Mouse (Mus musculus): ENCODE results near the gene Rpl36-ps4. TPM values are rescaled to one million over a fixed set of nuclear protein-coding genes. Genes with fewer than 3 reads are reported as not detected.

Gene Rpl36-ps4
- polyA plus RNA-seq, 1 experiment from 2014 or later, result not detected

DNA sequence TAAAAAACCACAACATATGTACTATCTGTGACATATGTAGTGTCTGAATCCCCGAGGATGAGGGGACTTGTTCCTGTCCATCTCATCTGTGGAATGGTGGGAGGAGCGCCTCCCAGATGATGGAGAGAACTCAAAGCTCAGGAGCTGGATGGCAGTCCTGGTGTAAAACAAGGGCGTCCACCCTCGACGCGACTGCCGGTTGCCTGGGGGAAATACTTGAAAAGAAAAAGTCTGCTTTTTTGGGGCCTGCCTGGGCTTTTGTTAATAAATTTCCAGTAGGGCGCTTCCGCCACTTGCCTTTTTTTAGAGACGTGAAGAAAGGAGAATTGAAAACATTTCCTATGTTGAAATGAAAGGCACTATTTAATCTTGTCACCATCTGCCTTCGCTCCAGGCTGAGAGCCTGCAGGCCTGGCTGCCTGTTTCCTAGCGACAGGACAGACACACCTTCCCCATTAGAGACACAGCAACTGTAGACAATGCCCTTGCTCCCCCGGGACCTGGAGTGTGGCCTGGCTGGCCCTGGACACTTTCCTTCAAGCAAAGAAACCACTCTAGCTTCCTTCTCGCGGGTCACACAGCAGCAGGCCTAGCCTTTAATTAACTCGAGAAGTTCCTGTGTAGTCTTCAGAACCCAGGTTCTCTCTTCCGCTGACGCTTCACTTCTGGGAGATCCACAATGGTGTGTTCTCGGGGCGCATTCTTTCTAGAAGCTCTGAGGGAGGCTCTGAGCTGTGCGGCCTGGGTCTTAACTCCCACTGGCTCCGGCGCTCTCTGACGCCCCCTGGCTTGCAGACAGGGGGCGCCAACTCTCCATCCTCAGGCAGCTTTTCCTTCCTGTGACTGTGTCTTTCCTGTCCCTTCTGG is 43.3 kb upstream of the Rpl36-ps4 start:
- WGBS, result 17% methylated on average over 25 of the region's 25 CpGs
- Histone ChIP-seq H3K4me1 (ENCODE audit: control insufficient read depth in 2 of 2, insufficient read depth in 2 of 2, low read length in 2 of 2) (peaks cover 5 to 13% of the 10 kb centered on the region in 2 experiments; a peak in 3 of 4 replicates), H3K9me3 (ENCODE audit: control insufficient read depth, low read length) (no peaks in the 10 kb centered on the region), H3K9ac (ENCODE audit: low read length) (peak overlapping the region; percentile 26; the same call in 1 of the 2 replicates), H3K4me3 (ENCODE audit: control insufficient read depth in 1 of 2, insufficient read depth in 1 of 2, low read depth in 1 of 2, low read length in 2 of 2) (0 out of 4 replicates have a peak overlapping the region, but pooled peaks of 1 of the 2 experiments have one; percentile 8), H3K4me2 (ENCODE audit: low read length) (peak overlapping the region; percentile 47), H3K27me3 (ENCODE audit: control insufficient read depth, insufficient read depth, low read length) (no peaks in the 10 kb centered on the region), H3K27ac (replicated peaks in 1 of 2; ENCODE audit: control insufficient read depth in 1 of 2, insufficient read depth in 1 of 2, low read depth in 2 of 2, low read length in 2 of 2) (no peak overlapping the region; a peak in 1 of 4 replicates), H3K36me3 (ENCODE audit: control insufficient read depth, insufficient read depth, low read length) (no peaks in the 10 kb centered on the region)
- ATAC-seq (ENCODE audit: insufficient number of reproducible peaks, insufficient read depth, low FRiP score, low read depth), result no peak; the same call in 1 of the 2 replicates

DNA sequence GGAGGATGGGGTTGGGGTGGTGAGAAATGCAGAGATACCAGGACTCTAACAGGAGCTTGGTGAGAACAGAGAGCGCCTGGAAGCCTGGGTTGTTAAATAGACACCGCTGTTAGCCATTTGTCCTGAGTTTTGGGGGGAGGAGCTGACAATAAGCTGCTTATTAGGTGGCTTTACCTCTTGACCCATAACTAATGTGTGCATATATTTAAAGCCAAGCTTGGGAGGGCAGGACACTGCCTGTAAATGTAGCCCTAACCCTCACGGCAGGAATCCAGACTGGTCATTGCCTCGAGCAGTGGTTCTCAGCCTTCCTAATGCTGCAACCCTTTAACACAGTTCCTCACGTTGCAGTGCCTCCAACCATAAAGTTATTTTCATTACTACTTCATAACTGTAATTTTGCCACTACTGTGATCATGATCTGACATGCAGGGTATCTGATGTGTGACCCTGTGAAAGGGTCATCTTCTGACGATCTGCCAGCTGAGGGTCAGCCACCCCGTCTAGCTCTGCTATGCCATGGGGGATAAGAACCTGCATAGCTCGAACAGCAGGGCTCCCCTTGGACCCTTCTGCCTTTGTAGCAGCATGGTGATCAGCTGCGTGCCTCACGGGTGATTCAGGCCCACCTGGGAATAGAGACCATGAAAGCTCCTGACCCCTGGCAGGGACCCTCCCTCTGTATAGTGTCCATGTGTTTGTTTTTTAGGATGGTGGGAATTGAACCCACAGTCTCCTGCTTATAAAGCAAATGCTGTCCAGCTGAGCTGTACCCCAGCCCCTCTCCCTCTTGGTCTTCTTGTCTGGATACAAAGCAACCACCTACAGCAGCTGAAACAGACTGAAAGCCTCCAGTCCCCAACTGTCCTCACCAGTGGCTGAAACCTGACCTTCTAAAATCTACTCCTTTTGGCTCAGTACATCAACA is 42.0 kb upstream of the Rpl36-ps4 start:
- H3K4me2 ChIP-seq (ENCODE audit: low read length), result no peak overlapping the region
- no peak overlapping the region for H3K9ac ChIP-seq (ENCODE audit: low read length)
- WGBS, result 68% methylated on average over 10 of the region's 10 CpGs
- no peaks in the 10 kb centered on the region for H3K9me3 ChIP-seq (ENCODE audit: control insufficient read depth, low read length)
- ATAC-seq (ENCODE audit: insufficient number of reproducible peaks, insufficient read depth, low FRiP score, low read depth), result no peak
- no peak overlapping the region for H3K4me3 ChIP-seq (ENCODE audit: control insufficient read depth in 1 of 2, insufficient read depth in 1 of 2, low read depth in 1 of 2, low read length in 2 of 2)
- H3K27me3 ChIP-seq (ENCODE audit: control insufficient read depth, insufficient read depth, low read length), result no peaks in the 10 kb centered on the region
- no peaks in the 10 kb centered on the region for H3K36me3 ChIP-seq (ENCODE audit: control insufficient read depth, insufficient read depth, low read length)
- no peak overlapping the region for H3K27ac ChIP-seq (replicated peaks in 1 of 2; ENCODE audit: control insufficient read depth in 1 of 2, insufficient read depth in 1 of 2, low read depth in 2 of 2, low read length in 2 of 2)
- H3K4me1 ChIP-seq (ENCODE audit: control insufficient read depth in 2 of 2, insufficient read depth in 2 of 2, low read length in 2 of 2), result peaks cover 7 to 13% of the 10 kb centered on the region in 2 experiments

DNA sequence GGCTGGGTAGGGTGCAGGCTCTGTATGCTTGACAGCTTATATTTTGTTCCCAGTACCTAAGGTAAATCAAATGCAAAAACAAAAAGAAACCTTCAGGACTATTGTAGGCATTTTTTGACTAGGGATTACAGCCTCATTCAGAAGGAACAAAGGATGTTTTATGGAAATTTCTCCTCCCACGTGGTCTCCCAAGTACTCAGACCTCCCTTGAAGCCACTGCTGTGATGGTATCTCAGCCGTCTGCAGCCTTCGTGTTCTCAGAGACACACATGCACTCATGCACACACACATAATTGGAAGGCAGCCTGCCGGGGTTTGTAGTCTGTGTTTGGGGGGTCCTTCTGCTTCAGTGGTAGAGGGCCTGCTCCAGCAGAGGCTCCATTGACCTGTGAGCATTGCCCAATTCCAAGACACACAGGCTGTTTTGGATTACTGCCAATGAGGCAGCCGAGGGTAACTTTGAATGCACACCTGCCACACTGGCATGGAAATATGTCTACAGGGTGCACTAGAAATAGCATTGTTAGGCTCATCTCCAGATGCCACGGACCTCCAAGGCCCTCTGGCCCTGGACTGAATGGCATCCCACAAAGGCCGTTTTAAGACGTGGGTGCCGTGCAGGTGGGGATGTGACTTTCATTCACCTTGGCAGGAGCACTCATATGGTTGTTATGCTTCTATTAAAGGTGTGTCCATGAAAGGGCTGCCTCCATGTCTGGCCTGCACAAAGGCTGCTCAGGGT is 41.1 kb upstream of the Rpl36-ps4 start:
- no peaks in the 10 kb centered on the region for H3K36me3 ChIP-seq (ENCODE audit: control insufficient read depth, insufficient read depth, low read length)
- ATAC-seq (ENCODE audit: insufficient number of reproducible peaks, insufficient read depth, low FRiP score, low read depth), result no peak
- H3K27me3 ChIP-seq (ENCODE audit: control insufficient read depth, insufficient read depth, low read length), result no peaks in the 10 kb centered on the region
- H3K4me1 ChIP-seq (ENCODE audit: control insufficient read depth in 2 of 2, insufficient read depth in 2 of 2, low read length in 2 of 2), result peaks cover 7 to 13% of the 10 kb centered on the region in 2 experiments
- no peak overlapping the region for H3K4me2 ChIP-seq (ENCODE audit: low read length)
- H3K9ac ChIP-seq (ENCODE audit: low read length), result no peak overlapping the region
- no peak overlapping the region for H3K27ac ChIP-seq (replicated peaks in 1 of 2; ENCODE audit: control insufficient read depth in 1 of 2, insufficient read depth in 1 of 2, low read depth in 2 of 2, low read length in 2 of 2)
- no peak overlapping the region for H3K4me3 ChIP-seq (ENCODE audit: control insufficient read depth in 1 of 2, insufficient read depth in 1 of 2, low read depth in 1 of 2, low read length in 2 of 2)
- WGBS, result 64% methylated on average over 9 of the region's 9 CpGs
- H3K9me3 ChIP-seq (ENCODE audit: control insufficient read depth, low read length), result no peaks in the 10 kb centered on the region

DNA sequence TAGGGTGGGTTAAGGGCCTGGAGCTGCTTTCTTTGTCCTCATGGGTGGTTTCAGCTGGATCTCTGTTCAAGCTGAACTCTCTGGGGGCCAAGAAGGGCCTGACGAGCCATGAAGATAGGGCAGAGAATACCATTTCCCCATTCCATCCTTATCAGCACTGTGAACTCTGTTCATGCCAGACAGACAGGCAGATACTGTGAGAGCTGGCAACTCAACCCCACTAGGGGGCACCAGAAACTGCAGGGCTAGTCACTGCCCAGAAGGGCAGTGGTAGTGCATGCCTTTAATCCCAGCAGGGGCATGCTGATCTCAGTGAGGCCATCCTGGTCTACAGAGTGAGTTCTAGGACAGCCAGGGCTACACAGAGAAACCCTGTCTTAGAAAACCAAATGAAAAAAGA is 38.2 kb upstream of the Rpl36-ps4 start:
- H3K9ac ChIP-seq (ENCODE audit: low read length), result no peak overlapping the region
- no peaks in the 10 kb centered on the region for H3K27me3 ChIP-seq (ENCODE audit: control insufficient read depth, insufficient read depth, low read length)
- no peaks in the 10 kb centered on the region for H3K9me3 ChIP-seq (ENCODE audit: control insufficient read depth, low read length)
- no peak overlapping the region for H3K4me2 ChIP-seq (ENCODE audit: low read length)
- H3K36me3 ChIP-seq (ENCODE audit: control insufficient read depth, insufficient read depth, low read length), result no peaks in the 10 kb centered on the region
- 0% methylated on average over 1 of the region's 1 CpGs for WGBS
- H3K4me1 ChIP-seq (ENCODE audit: control insufficient read depth in 2 of 2, insufficient read depth in 2 of 2, low read length in 2 of 2), result peaks cover 4% of the 10 kb centered on the region in 2 experiments
- H3K27ac ChIP-seq (replicated peaks in 1 of 2; ENCODE audit: control insufficient read depth in 1 of 2, insufficient read depth in 1 of 2, low read depth in 2 of 2, low read length in 2 of 2), result no peak overlapping the region
- ATAC-seq (ENCODE audit: insufficient number of reproducible peaks, insufficient read depth, low FRiP score, low read depth), result no peak
- no peak overlapping the region for H3K4me3 ChIP-seq (ENCODE audit: control insufficient read depth in 1 of 2, insufficient read depth in 1 of 2, low read depth in 1 of 2, low read length in 2 of 2)

DNA sequence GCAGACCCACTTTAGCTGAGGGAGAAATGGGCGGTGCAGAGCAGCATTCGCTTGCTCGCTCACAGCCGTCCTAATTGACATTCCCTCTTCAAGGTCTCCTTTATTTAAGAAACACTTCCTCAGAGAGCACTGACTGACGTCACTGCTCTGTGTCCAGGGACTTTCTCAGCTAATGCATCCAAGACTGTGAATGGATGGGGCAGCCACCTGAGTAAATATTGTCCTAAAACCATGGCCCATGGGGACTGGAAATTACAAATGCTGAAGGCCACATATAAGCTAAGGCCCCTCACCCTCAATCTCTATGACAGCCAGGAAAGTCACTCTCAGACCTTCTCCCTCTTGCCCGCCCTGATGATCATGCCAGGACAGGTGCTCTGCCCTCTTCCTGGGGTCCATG is 23.6 kb upstream of the Rpl36-ps4 start:
- ATAC-seq (ENCODE audit: insufficient number of reproducible peaks, insufficient read depth, low FRiP score, low read depth), result no peak
- Histone ChIP-seq H3K4me2 (ENCODE audit: low read length) (no peak overlapping the region), H3K27me3 (ENCODE audit: control insufficient read depth, insufficient read depth, low read length) (no peaks in the 10 kb centered on the region), H3K4me1 (ENCODE audit: control insufficient read depth in 2 of 2, insufficient read depth in 2 of 2, low read length in 2 of 2) (no peaks in the 10 kb centered on the region), H3K27ac (replicated peaks in 1 of 2; ENCODE audit: control insufficient read depth in 1 of 2, insufficient read depth in 1 of 2, low read depth in 2 of 2, low read length in 2 of 2) (no peak overlapping the region), H3K4me3 (ENCODE audit: control insufficient read depth in 1 of 2, insufficient read depth in 1 of 2, low read depth in 1 of 2, low read length in 2 of 2) (no peak overlapping the region), H3K9ac (ENCODE audit: low read length) (no peak overlapping the region), H3K9me3 (ENCODE audit: control insufficient read depth, low read length) (peaks cover 3% of the 10 kb centered on the region; the same call in 1 of the 2 replicates), H3K36me3 (ENCODE audit: control insufficient read depth, insufficient read depth, low read length) (no peaks in the 10 kb centered on the region)
- WGBS, result 76% methylated on average over 6 of the region's 6 CpGs

DNA sequence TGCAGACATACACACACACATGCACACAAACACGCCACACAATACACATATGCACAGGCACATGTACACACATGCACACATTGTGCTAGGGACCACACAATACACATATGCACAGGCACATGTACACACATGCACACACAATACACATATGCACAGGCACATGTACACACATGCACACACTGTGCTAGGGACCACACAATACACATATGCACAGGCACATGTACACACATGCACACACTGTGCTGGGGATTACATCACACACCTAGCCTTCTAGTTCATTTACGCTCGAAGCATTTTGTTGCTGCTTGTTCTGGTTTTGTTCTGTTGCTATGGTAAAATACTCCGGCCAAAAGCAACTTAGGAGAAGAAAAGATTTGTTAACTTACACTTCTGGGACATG is 20.1 kb upstream of the Rpl36-ps4 start:
- no peak overlapping the region for H3K9ac ChIP-seq (ENCODE audit: low read length)
- H3K4me2 ChIP-seq (ENCODE audit: low read length), result no peak overlapping the region
- H3K36me3 ChIP-seq (ENCODE audit: control insufficient read depth, insufficient read depth, low read length), result no peaks in the 10 kb centered on the region
- no peak overlapping the region for H3K4me3 ChIP-seq (ENCODE audit: control insufficient read depth in 1 of 2, insufficient read depth in 1 of 2, low read depth in 1 of 2, low read length in 2 of 2)
- no peak overlapping the region for H3K27ac ChIP-seq (replicated peaks in 1 of 2; ENCODE audit: control insufficient read depth in 1 of 2, insufficient read depth in 1 of 2, low read depth in 2 of 2, low read length in 2 of 2)
- 89% methylated on average over 4 of the region's 4 CpGs for WGBS
- no peak for ATAC-seq (ENCODE audit: insufficient number of reproducible peaks, insufficient read depth, low FRiP score, low read depth)
- peaks cover 3% of the 10 kb centered on the region; the same call in 1 of the 2 replicates for H3K9me3 ChIP-seq (ENCODE audit: control insufficient read depth, low read length)
- H3K27me3 ChIP-seq (ENCODE audit: control insufficient read depth, insufficient read depth, low read length), result no peaks in the 10 kb centered on the region
- H3K4me1 ChIP-seq (ENCODE audit: control insufficient read depth in 2 of 2, insufficient read depth in 2 of 2, low read length in 2 of 2), result no peaks in the 10 kb centered on the region

DNA sequence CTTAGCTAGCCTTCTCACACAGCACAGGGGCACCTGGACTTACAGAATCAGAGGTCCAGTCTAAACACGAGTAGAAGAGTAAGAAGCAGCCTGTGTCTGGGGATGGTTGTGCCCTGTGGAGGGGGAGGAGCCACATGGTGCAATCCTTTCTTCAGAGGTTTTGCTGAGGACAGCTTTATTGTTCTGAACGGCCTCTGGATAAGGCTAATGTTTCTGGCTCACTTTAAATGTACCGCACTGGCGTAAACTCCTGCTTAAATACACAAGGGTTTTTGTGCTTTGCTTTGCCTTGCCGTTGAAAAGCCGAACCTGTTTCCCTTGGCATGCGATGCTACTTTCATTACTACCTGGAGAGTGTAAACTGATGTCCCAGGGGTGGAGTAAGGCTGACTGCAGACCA is 19.6 kb upstream of the Rpl36-ps4 start:
- Histone ChIP-seq H3K4me3 (ENCODE audit: control insufficient read depth in 1 of 2, insufficient read depth in 1 of 2, low read depth in 1 of 2, low read length in 2 of 2) (no peak overlapping the region), H3K9me3 (ENCODE audit: control insufficient read depth, low read length) (no peaks in the 10 kb centered on the region), H3K4me1 (ENCODE audit: control insufficient read depth in 2 of 2, insufficient read depth in 2 of 2, low read length in 2 of 2) (no peaks in the 10 kb centered on the region), H3K4me2 (ENCODE audit: low read length) (no peak overlapping the region), H3K27me3 (ENCODE audit: control insufficient read depth, insufficient read depth, low read length) (no peaks in the 10 kb centered on the region), H3K36me3 (ENCODE audit: control insufficient read depth, insufficient read depth, low read length) (no peaks in the 10 kb centered on the region), H3K27ac (replicated peaks in 1 of 2; ENCODE audit: control insufficient read depth in 1 of 2, insufficient read depth in 1 of 2, low read depth in 2 of 2, low read length in 2 of 2) (no peak overlapping the region), H3K9ac (ENCODE audit: low read length) (no peak overlapping the region)
- ATAC-seq (ENCODE audit: insufficient number of reproducible peaks, insufficient read depth, low FRiP score, low read depth), result no peak
- 65% methylated on average over 7 of the region's 7 CpGs for WGBS
